Mouse (Mus musculus) cortical plate, adult 2 months (tissue): ENCODE measurements at regions not wholly inside any gene's neighbourhood (a gene's known extent, or its start where the extent isn't known, plus 50 kb on each side); places are given as distances from the start of the nearest gene placed in this dataset.

ENCODE experiments used
- CTCF ChIP-seq: fragments of 200-500 bp; IDR thresholded peaks from 2 replicates; pipeline ENCODE4 v1.5.1; 2011; ENCODE audit warnings: mild to moderate bottlenecking, control low read depth, low read length; ENCODE audit not compliant: insufficient read depth; ENCODE audit errors: extremely low read depth
- POLR2A ChIP-seq: fragments of 200-500 bp; IDR thresholded peaks from 2 replicates; pipeline ENCODE4 v1.6.1; 2011; ENCODE audit warnings: mild to moderate bottlenecking, low read length, control low read depth; ENCODE audit not compliant: insufficient read depth; ENCODE audit errors: extremely low read depth

- TF ChIP-seq POLR2A (no peak), CTCF (no peak)
Measured at GRCm38 (mm10) chr1:147000018-147000417, 505.5 kb downstream of the Brinp3 start.
